Mouse (Mus musculus) stomach, embryonic 16.5 days (tissue): ENCODE measurements around the gene R3hdm4. TPM values are rescaled to one million over a fixed set of nuclear protein-coding genes. Genes with fewer than 3 reads are reported as not detected.

Source experiments
- ATAC-seq: fragments of 200-750 bp; cut with Nextera tagmentation; 2 replicates; pipeline ENCODE4 v1.8.0; 2017; ENCODE audit warnings: moderate number of reproducible peaks, moderate TSS enrichment; ENCODE audit not compliant: insufficient read depth, low FRiP score
- H3K27ac ChIP-seq: fragments of 300-500 bp; sonication (generic); 2 replicates; pipeline ENCODE4 v1.5.1; 2014; ENCODE audit warnings: low read length
- H3K27me3 ChIP-seq: fragments of 300-500 bp; sonication (generic); 2 replicates; pipeline ENCODE4 v1.6.1; 2014; ENCODE audit warnings: low read length, control low read depth, mixed read lengths; ENCODE audit not compliant: control insufficient read depth, insufficient read depth
- H3K36me3 ChIP-seq: fragments of 300-500 bp; sonication (generic); 2 replicates; pipeline ENCODE4 v1.6.1; 2014; ENCODE audit warnings: low read length; ENCODE audit not compliant: control insufficient read depth, insufficient read depth
- H3K4me1 ChIP-seq: fragments of 300-500 bp; sonication (generic); 2 replicates; pipeline ENCODE4 v1.6.1; 2014; ENCODE audit warnings: low read length, control low read depth, mixed read lengths; ENCODE audit not compliant: control insufficient read depth, insufficient read depth
- H3K4me2 ChIP-seq: fragments of 300-500 bp; sonication (generic); 2 replicates; pipeline ENCODE4 v1.6.1; 2014; ENCODE audit warnings: low read depth, low read length, mixed read lengths
- H3K4me3 ChIP-seq: fragments of 300-500 bp; sonication (generic); replicated peaks from 2 replicates; pipeline ENCODE4 v1.5.1; 2014; ENCODE audit warnings: mild to moderate bottlenecking, low read length
- H3K9ac ChIP-seq: fragments of 300-500 bp; sonication (generic); 2 replicates; pipeline ENCODE4 v1.6.1; 2014; ENCODE audit warnings: low read length
- H3K9me3 ChIP-seq: fragments of 300-500 bp; sonication (generic); replicated peaks from 2 replicates; pipeline ENCODE4 v1.6.1; 2016; ENCODE audit warnings: low read length, control low read depth; ENCODE audit not compliant: control insufficient read depth
- WGBS: fragments of 180-500 bp; shearing (Covaris S2); extraction: QIAGEN DNeasy Blood & Tissue Kit; methylation state at CpG from one replicate; pipeline ENCODE4 v1.1.7; 2014; 5-methylcytosine and 5-hydroxymethylcytosine counted together
- polyA plus RNA-seq: library from polyadenylated mRNA; unstranded; fragments of >200 nt; fragmentation: Nextera tagmentation; extraction: Ambion mirVana; gene quantifications from 2 replicates; pipeline ENCODE4 v1.2.1, GENCODE M21; 2015

The R3hdm4 gene
- polyA plus RNA-seq, 1 experiment from 2014 or later, result 160 TPM

DNA sequence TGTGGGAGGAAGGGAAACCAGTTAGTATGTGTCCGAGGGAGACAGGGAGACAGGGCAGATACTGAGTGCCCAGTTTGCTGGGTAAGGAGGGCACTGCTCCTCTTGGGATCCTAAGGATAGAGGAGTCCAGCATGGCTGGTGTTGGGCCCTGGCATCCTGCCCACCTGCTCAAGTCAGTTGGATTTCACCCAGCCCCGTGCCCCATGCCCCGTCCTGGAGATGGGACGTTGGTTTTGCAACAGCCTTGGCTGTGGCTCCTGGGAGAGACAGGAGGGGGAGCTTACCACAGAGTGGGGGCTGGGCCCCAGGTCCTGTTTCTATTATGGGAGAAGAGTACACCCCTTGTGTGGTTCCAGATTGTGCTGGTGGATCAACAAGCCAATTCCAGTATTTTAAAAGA, 36.6 kb downstream of the R3hdm4 start:
- ATAC-seq, result no peak
- H3K9me3 ChIP-seq, result no peaks in the 10 kb centered on the region
- no peak overlapping the region for H3K4me3 ChIP-seq
- no peak overlapping the region for H3K27ac ChIP-seq
- 58% methylated on average over 4 of the region's 4 CpGs for WGBS
- no peaks in the 10 kb centered on the region for H3K4me1 ChIP-seq
- no peak overlapping the region for H3K4me2 ChIP-seq
- no peak overlapping the region for H3K9ac ChIP-seq
- no peaks in the 10 kb centered on the region for H3K36me3 ChIP-seq
- H3K27me3 ChIP-seq, result no peaks in the 10 kb centered on the region

DNA sequence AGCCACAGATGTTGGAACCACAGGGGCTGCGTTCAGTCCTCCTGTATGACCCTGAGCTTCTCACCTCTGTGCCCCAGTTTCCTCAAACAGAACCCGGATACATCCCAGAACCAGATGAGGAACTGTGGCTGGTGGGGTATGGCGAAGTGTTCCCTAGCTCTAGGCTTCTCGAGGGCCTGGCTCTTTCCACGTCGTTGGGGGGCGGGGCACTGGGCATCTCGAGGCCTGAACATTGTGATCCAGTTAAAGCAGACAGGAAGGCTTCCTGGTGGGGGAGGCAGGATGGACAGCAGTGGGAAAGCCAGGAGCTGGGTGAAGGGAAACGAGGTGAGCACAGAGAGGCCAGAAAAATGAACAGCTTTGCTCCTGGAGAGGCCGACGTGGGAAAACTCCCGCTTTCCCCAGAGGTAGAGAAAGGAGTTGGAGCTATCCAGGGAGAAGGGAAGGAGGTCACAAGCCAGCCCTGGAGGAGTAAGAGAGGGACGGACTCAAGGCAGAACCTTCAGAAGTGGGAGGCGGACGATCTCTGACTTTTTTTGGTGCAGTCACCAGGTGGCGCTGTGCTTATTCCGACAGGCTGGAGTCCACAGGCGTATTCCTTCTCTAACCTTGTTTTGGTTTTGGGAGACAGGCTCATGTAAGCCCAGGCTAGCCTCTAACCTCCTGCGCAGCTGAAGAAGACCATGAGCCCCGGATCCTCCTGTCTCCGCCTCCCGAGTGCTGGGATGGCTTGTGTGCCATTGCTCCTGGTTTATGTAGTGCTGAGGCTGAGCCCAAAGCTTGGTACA, 37.5 kb downstream of the R3hdm4 start:
- WGBS, result 19% methylated on average over 22 of the region's 22 CpGs
- 0 out of 2 replicates have a peak, but pooled peaks have one; percentile 26 for ATAC-seq
- Histone ChIP-seq H3K36me3 (no peaks in the 10 kb centered on the region), H3K4me3 (no peak overlapping the region), H3K9me3 (no peaks in the 10 kb centered on the region), H3K9ac (peak overlapping the region; percentile 8; the same call in 1 of the 2 replicates), H3K4me2 (no peak overlapping the region), H3K27ac (no peak overlapping the region), H3K4me1 (no peaks in the 10 kb centered on the region), H3K27me3 (no peaks in the 10 kb centered on the region)

DNA sequence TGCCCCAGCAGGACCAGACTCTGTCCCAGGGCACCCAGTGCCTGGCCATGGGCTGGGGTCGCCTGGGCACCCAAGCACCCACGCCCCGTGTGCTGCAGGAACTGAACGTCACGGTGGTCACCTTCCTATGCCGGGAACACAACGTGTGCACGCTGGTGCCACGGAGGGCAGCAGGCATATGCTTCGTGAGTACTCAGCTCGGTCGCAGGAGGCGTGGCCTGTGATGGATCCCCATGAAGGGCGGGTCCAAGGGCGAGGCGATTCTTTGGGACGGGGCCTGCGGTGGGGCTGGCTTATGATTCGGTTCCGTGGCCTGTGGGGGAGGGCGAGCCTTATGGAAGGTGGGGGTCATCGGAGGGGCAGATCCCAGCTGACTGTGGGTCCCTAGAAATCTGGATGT, 39.0 kb downstream of the R3hdm4 start:
- no peak overlapping the region for H3K27ac ChIP-seq
- WGBS, result 7% methylated on average over 22 of the region's 22 CpGs
- H3K36me3 ChIP-seq, result no peaks in the 10 kb centered on the region
- H3K27me3 ChIP-seq, result no peaks in the 10 kb centered on the region
- no peak overlapping the region for H3K4me3 ChIP-seq
- peak overlapping the region; percentile 37 for H3K4me2 ChIP-seq
- H3K9me3 ChIP-seq, result no peaks in the 10 kb centered on the region
- peak overlapping the region; percentile 54; the same call in 1 of the 2 replicates for H3K9ac ChIP-seq
- H3K4me1 ChIP-seq, result no peaks in the 10 kb centered on the region
- ATAC-seq, result peak; percentile 57; the same call in 1 of the 2 replicates

DNA sequence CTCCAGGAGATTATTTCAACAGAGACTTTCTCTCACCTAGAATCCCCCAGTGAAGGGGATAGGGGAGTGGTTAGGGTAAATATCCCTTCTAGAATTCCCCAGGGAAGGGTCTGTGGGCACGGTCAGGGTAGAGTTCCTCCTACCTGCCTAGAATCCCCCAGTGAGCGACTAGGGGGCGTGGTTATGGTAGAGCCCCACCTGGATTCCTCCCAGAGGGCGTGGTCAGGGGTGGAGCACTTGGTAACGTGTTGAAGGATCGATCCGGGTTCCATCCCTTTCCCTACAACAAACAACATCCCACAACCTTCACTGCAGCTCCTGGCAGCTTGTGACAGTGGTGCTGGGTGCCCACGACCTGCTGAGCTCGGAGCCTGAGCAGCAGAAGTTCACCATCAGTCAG, 40.3 kb downstream of the R3hdm4 start:
- 14% methylated on average over 9 of the region's 9 CpGs for WGBS
- ATAC-seq, result no peak

DNA sequence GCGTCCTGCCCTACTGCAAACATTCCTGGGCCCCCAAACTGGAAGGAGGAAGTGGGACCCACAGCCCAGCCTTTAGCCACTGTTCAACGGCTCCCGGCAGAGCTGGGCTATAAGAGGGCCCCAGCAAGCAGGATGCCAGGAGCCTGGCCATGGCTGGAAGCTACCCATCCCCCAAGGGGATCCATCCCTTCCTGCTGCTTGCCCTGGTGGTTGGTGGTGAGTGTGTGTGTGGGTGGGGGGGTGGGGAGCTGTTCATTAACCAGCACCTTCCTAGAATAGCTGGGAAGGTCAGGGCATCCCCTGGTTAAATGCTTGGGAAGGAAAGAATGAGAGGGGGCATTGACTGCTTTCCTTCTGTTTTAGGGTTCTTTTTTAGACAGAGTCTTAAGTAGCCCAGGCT, 41.5 kb downstream of the R3hdm4 start:
- no peaks in the 10 kb centered on the region for H3K9me3 ChIP-seq
- WGBS, result 19% methylated on average over 3 of the region's 3 CpGs
- ATAC-seq, result no peak
- no peaks in the 10 kb centered on the region for H3K36me3 ChIP-seq
- H3K4me3 ChIP-seq, result no peak overlapping the region
- no peak overlapping the region for H3K4me2 ChIP-seq
- peaks cover 3% of the 10 kb centered on the region; the same call in 1 of the 2 replicates for H3K4me1 ChIP-seq
- no peak overlapping the region for H3K9ac ChIP-seq
- H3K27ac ChIP-seq, result no peak overlapping the region
- H3K27me3 ChIP-seq, result no peaks in the 10 kb centered on the region

More for the DNA sequence above, 40.3 kb downstream of the R3hdm4 start:
- H3K4me1 ChIP-seq, result no peaks in the 10 kb centered on the region
- H3K9ac ChIP-seq, result no peak overlapping the region
- H3K36me3 ChIP-seq, result no peaks in the 10 kb centered on the region
- no peaks in the 10 kb centered on the region for H3K27me3 ChIP-seq
- no peaks in the 10 kb centered on the region for H3K9me3 ChIP-seq
- 0 out of 2 replicates have a peak overlapping the region, but pooled peaks have one; percentile 7 for H3K4me3 ChIP-seq
- H3K4me2 ChIP-seq, result peak overlapping the region; percentile 31; the same call in 1 of the 2 replicates
- H3K27ac ChIP-seq, result no peak overlapping the region

DNA sequence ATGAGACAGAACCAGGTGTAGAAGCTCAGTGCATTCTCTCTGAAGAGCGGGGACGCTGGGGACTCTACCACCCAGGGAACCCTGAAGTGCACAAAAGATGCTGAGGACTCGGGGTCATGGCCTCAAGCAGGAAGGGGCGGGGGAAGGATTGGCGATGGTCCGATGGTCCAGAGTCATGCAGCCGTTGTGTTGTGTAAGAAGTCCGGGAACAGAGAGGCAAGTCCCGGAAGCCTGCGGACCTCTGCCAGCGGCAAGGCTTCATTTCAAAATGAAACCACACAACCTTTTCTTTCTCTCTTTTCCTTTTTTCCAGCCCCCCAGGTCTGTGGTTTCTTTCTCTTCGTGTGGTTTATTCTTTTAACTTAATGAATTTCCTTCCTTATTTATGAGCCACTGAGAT, 43.3 kb downstream of the R3hdm4 start:
- H3K9me3 ChIP-seq, result no peaks in the 10 kb centered on the region
- 55% methylated on average over 12 of the region's 12 CpGs for WGBS
- H3K4me3 ChIP-seq, result no peak overlapping the region
- peaks cover 8% of the 10 kb centered on the region for H3K4me1 ChIP-seq
- no peak overlapping the region for H3K9ac ChIP-seq
- no peak for ATAC-seq
- no peak overlapping the region for H3K27ac ChIP-seq
- H3K4me2 ChIP-seq, result no peak overlapping the region
- H3K36me3 ChIP-seq, result no peaks in the 10 kb centered on the region
- no peaks in the 10 kb centered on the region for H3K27me3 ChIP-seq

DNA sequence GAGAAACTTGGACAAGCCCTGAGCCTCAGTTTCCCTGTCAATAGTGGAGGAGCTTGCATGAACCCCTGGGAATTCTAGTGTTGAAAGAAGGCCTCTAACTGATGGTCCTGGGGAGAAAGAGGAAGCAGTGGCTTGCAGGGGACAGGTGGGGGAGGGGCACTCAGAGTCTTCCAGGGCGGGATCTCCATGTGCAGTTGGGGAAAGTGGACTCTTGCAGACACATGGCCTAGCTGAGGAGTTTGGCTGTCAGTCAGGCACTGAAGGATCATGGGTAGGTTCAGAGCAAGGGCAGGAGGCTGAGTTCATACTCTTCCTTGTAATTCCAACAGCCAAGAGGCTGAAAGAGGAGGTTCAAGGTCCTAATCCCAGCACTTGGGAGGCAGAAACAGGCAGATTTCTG, 43.8 kb downstream of the R3hdm4 start:
- Histone ChIP-seq H3K4me2 (no peak overlapping the region), H3K27me3 (no peaks in the 10 kb centered on the region), H3K36me3 (no peaks in the 10 kb centered on the region), H3K9ac (no peak overlapping the region), H3K4me1 (peaks cover 8% of the 10 kb centered on the region), H3K27ac (no peak overlapping the region), H3K9me3 (no peaks in the 10 kb centered on the region), H3K4me3 (no peak overlapping the region)
- WGBS, result 36% methylated on average over 1 of the region's 1 CpGs
- no peak for ATAC-seq

DNA sequence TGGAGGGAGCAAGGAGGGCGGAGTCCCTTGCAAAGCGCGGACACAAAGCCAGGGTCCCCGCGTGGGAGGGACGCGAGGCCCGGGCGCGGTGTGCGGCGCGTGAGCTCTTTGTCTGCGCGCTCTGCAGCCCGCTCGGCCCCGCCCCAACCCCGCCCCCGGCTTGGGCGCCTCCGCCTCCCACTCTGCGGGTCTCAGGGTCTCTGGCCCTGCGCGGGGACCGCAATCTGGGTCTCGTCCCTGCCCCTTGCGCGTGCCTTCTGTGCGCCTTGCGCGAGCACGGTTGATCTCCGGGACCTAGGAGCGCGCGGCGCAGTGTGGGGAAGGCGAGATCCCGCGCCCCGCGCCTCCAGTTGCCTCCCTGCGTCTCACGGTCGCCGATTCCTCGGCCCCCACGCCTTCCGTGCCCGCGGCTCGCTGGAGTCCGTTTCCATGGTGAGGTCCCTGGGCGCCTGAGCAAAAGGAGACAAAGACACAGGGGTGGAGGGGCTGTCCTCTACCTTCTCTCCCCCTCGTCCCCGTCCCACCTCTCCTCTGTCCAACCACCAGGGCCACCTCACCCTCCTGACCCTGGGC, 46.6 kb downstream of the R3hdm4 start, which contains the start of the genes Prtn3 and Plppr3:
Gene Prtn3, plus strand, starts transcription at position 187 of the 573 bp plus-strand sequence.
Gene Plppr3, minus strand, starts transcription at position 345 of the 573 bp plus-strand sequence.
- peak; percentile 76 for ATAC-seq
- Histone ChIP-seq H3K27me3 (no peaks in the 10 kb centered on the region), H3K4me2 (peak within 1 kb of the TSS; percentile 99), H3K27ac (0 out of 2 replicates have a peak within 1 kb of the TSS, but pooled peaks have one; percentile 16), H3K4me3 (peak within 1 kb of the TSS; percentile 67), H3K9me3 (no peaks in the 10 kb centered on the region), H3K36me3 (no peaks in the 10 kb centered on the region), H3K4me1 (peaks cover 8% of the 10 kb centered on the region), H3K9ac (peak within 1 kb of the TSS; percentile 85)
- under 1% methylated on average over 56 of the region's 57 CpGs for WGBS

DNA sequence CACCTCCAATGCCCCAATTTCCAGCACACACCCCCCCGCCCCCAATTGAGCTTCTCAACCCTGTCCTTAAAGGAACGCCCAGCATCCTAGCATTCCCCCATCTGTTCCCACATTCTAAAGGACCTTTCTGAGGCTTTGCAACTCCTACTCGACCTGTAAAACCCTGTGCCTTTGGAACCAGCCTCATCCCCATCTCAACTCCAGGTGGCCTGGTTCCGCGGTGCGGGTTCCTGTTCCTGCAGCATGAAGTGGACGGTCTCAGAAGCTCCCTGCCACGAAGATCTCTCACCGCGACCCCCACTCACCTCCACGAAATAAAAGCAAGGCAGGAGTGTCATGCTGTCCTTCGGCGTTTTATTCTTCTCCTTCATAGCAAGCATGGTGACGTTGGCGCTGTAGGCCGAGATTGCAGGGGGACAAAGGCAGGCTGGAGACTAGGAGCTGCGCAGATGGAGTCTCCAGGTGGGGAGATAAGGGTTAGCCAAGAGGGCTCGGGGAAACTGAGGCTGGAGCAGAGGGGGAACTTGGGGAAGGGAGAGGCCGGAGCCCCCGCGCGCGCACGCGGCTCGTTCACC, 47.2 kb downstream of the R3hdm4 start:
- Histone ChIP-seq H3K27ac (0 out of 2 replicates have a peak overlapping the region, but pooled peaks have one; percentile 16), H3K4me1 (peaks cover 8% of the 10 kb centered on the region), H3K36me3 (no peaks in the 10 kb centered on the region), H3K4me3 (peak overlapping the region; percentile 67), H3K4me2 (peak overlapping the region; percentile 99), H3K9ac (peak overlapping the region; percentile 85), H3K27me3 (no peaks in the 10 kb centered on the region), H3K9me3 (no peaks in the 10 kb centered on the region)
- 2% methylated on average over 26 of the region's 26 CpGs for WGBS
- no peak for ATAC-seq
